Mouse (Mus musculus): Measurements from ENCODE around the gene Gas2. TPM values are rescaled to one million over a fixed set of nuclear protein-coding genes. Genes with fewer than 3 reads are reported as not detected.
A peak's percentile ranks its signal among the peaks of the same experiment; 100 is the strongest.

Gene Gas2
- total RNA-seq (2021) = 10 to 100 TPM; 48.2 to 53.0 TPM
- long read RNA-seq, experiment 1, partial matches to known transcripts = 4 of 22 reads
- long read RNA-seq, experiment 1, other reads (novel, unspliced or antisense) = 15 of 22 reads
- long read RNA-seq, experiment 2, transcript Gas2-203 (8 exons, 2,232 nt) = minor isoform, 7 of 76 reads
- long read RNA-seq, experiment 2, transcript Gas2-209 (7 exons, 1,962 nt) = major isoform, 14 of 76 reads
- long read RNA-seq, experiment 2, partial matches to known transcripts = 6 of 76 reads
- long read RNA-seq, experiment 2, other reads (novel, unspliced or antisense) = 45 of 76 reads

DNA sequence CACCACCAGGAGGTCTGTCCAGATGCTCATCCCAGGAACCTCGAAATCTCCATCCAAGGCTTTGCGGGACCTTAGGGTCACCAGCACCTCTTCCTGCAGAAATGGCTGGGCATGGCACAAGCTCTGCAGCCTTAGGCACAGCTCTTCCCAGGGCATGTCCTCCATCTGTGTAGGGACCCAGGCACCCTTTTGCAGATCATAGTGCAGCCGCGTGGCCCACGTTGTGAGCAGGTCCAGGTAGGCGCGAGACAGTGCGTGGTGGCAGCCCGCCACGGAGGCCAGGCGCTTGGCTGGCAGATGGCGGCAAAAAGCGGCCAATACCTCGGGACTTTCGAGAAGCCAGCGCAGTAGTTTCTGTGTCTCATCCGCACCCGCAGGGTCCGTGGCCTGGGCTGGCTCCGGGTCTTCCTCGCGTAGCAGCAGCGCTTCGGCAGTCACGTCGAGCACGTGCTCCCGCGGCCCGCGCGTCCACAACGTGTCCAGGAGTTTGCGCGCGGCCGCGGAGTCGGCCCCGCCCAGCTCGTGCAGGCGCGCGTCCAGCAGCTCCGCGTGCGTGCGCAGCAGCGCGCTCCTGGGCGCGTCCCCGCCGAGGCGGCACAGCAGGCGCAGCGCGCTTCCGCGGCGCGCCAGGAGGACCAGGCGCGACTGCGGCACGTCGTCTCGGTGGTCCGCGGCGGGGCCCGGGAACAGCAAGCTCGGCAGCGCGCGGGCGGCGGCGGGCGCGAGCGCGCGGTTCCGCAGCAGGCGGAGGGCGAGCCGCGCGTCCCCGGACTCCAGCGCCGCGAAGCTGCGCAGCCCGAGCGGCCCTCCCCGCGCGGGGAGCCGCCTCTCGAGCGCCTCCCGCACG is at the start of gene Gas2:
TSS of gene Gas2 (plus strand) at position 766 of the 847 bp plus-strand sequence.
- peak; percentile 74 to 81 for DNase-seq (ENCODE audit: low spot score in 2 of 2)

DNA sequence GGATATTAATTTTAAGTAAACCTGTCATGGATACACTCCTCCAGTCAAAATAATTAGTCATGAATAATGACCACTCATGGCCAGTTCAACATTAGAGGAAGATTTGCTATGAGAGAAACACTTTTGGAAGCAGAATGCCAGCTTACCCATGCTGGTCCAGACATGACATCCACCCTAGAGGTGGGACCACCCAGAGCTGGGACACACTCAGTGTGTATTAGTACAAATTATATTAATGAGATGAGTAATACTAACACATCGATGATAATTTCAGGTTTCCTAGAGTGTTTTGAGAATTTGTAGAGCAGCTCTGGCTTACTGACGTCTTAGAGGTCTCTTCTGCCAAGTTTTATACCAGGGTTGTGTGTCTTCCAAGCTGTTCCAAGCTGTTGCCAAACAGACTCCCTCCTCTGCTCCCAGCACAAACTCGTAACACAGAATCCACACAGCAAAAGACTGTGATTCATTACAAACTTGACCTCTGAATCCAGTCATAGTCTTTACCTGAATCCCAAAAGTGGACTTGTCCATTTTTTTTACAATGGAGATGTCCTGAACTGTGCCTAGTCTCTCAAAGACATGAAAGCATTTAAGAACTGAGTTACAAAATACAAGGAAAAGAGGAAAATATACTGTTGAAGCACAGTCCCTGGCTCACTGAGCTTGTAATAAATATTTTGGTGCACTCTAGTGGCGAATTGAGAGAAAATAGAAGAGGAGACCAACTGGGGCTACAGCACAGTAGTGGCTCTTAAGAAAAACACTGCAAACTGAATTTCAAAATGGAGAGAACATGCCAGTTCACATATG is 46.1 kb upstream of the Gas2 start:
- DNase-seq (ENCODE audit: low spot score in 2 of 2) = no peak

DNA sequence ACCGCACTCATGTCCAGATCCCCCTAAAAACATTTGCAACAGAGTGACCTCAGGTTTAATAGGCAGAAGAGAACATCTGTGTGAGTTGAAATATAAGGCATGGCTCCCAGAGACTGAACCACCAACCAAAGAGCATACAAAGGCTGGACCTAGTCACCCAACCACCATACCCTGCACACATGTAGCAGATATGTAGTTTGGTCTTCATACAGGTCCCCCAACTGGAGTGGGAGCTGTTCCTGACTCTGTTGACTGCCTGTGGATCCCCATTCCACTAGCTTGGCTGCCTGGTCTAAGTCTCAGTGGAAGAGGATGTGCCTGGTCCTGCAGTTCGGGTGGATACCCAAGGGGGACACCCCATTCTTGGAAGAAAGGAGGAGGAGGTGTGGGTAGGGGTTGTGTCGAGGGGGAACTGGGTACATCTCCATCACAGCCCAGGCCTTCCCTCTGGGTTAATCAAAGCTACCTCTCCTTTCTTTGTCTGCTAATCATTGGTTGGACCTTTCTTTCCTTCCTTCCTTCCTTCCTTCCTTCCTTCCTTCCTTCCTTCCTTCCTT is 45.5 kb upstream of the Gas2 start:
- no peak for DNase-seq (ENCODE audit: low spot score in 2 of 2)

DNA sequence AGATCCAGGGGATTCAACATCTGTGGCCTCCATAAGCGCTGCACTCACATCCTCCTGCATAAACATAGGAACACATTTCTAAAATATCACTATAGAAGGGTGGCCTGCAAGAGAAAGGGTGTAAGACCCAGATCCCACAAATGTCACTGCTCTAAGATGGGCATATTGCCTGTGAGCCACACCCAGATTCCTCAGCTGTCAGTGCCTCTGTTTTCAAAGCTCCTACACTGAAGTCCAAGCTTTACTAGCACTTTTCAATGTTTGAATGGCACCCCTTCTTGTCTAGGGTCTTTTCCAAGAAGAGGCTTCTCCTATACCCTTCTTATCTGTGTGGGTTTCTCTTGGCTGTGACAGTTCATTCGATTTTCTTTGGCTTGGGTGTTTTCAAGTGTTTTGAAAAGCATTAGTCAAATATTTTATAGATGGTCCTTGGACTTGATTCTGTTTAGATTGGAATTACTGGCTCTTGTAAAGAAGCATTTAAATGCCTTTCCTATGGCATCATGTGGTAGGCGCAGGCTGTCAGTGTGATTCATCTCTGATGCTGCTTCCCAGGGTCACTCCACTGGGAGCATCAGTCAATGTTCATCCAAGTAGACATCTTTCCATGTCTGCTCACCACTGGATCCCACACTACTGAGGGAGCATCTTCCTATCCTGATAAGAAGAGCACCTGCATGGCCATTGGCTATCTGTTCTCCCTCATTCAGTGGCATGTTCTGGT is 43.4 kb upstream of the Gas2 start:
- no peak for DNase-seq (ENCODE audit: low spot score in 2 of 2)

DNA sequence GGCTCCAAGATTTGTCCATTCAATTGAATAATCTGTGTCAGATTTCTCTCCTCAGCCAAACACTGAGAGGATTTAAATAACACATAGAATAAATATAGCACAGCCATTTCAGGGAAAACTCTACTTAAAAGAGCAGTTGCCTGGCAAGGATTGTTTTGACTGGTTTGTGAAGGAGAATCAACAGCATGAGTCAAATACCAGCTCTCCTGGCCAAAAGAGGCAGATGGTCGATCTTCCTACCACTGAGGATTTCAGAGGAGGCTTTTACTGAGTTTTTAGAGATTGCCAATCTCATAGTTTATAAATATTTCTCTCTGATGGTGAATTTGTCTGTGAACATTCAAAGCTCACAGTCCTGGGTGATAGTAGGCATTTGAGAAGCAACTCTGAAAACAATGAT is 41.9 kb upstream of the Gas2 start:
- no peak for DNase-seq (ENCODE audit: low spot score in 2 of 2)

DNA sequence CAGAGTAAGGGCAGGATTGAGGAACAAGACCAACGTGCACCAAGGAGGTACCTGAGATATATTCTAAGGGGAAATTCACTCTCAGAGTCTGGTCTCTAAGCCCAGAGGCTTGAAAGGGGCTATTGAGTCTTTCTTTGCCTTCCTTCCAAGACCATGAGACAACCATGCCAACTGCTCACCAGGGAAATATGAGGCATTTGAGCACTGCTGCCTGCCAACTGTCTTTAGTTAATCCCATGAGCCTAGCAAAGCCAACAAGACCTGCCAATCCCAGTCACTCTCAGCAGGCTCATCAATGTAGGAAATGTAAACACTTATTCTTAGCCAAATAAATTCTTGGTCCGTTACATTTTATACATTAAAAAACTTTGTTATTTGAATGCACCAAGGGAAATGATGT is 40.3 kb upstream of the Gas2 start:
- no peak for DNase-seq (ENCODE audit: low spot score in 2 of 2)

DNA sequence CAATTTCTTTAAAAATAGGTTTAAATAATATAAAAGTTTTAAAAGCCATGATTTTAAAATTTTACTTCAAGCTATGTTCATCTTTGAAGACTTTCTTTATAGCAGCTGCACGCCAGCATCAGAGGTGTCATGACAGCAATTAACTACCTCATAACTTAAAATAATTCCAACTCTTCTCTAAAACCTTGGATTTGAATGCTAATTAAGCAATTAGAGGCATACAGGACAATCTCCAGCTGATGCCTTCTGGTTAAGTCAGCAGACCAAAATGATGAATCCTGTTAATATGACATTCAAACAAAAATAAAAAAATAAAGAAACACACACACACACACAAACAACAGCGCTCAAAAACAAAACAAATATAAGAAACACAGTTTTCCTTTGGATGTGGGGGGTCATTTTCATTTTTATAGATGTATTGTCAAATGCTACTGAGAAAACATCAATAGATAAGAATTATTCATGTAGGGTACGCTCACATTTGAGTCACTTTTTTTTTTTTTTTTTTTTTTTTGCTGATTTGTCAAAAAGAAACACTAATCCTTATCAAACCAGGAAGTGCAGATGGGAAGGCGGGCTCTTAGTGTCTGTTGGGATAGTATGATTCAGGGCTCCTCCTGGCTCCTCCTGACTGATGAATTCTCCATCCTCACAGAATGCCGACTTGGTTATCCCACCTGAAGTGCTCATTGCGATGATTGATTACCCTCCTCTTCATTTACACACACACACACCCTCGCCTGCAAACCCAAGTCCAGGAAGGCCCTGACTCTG is 38.1 kb upstream of the Gas2 start:
- DNase-seq (ENCODE audit: low spot score in 2 of 2) = no peak

DNA sequence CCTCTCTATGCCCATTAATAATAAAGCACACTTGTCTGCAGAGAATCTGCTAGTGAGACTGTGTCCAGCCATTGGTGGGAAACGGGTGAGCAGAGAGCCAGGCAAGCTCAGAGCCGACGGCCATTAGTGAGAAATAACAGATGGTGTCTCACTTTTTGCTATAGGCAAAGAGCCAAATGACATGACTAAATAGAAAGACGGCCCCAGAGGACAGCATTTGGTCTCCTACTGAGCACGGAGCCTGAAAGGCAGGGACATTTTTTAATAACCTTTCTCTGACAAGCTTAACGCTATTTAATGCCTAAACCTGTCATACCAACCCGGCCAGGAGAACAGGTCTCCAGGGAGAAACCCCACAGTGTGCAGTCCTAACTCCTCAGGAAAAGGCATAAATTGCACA is 29.9 kb upstream of the Gas2 start:
- no peak for DNase-seq (ENCODE audit: low spot score in 2 of 2)

DNA sequence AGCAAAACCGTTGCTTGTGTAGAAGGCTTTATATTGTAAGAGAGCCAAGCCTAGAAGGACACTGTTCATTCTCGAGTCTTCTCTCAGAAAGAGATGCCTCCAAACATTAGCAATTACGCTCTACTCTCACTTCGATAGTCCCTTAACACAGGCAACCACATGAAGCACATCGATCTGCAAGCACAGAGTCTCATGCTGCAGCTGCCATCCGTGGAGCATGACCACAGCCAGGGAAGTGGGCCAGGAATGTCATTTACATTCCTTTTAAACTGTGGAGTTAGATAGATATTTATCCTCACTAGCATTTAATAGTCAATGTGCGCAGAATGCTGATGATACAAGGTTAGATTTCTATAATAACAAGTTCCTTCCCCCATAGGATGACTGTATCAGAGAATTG is 21.3 kb upstream of the Gas2 start:
- no peak for DNase-seq (ENCODE audit: low spot score in 2 of 2)

DNA sequence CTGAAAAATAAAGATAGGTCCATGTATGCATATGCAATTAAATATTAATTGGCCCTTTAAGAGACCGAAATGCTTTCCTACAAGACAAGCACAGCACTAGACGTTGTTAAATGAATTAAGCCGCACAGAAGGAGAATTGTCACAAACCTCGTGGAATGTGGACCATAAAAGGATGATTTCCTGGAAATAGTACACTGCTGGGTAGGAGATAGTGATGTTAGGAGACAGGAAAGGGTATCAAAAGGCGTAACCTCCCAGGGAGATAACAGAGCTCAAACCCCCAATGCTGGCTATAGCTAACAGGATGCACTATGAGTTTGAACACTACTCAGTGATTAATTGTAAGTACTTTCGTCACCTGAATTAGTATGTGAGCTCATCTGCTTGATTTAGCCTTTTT is 10.9 kb upstream of the Gas2 start:
- DNase-seq (ENCODE audit: low spot score in 2 of 2) = no peak

DNA sequence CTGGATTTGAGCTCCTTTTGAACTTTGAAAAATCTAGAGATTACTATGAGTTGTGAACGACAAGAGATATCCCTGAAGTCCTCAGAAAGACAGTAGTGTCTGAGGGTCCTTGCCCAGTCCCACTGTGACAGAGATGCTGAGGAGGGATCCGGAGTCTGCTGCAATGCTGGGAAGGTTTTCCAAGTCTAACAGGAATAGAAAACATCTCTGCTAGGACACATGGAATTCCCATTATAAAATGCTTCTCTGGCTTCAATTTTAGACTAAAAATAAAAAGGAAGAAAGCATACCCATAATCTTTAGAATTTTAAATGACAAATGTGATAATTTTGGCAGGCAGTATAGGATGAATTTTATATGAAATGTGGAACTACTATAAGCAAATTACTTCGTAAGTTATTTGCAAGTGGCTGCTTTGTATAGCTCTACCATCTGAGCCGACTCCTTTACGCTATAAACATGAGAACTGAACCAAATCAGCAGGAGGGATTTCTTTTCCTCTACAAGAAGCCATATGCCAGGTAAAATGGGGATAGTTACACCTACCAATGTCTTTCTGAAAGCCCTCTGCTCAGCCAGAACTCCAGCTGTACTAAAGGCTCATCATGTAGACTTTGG is 9.8 kb upstream of the Gas2 start:
- no peak for DNase-seq (ENCODE audit: low spot score in 2 of 2)

DNA sequence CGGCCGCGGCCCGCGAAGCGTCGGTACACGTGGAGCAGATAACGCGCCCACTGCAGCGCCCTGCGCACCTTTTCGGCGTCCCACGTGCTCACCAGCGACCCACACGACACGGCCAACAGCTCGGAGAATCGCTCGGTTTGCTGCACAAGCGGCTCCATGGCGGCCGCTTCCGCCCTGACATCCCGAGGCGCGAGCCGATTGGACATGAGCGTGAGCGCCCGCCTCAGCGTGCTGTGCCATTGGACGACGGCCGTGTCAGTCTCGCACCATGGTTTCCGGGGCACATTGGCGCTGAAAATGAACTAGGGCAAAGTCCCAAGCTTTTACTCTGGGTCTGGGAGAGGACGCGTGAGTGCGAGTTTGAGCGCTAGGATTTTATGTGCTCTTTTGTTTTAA is 280 bp downstream of the Gas2 start, which contains the start of gene Fancf:
TSS of gene Fancf (minus strand) at position 171 of the 396 bp plus-strand sequence.
- DNase-seq (ENCODE audit: low spot score in 2 of 2) = peak; percentile 93 to 94

DNA sequence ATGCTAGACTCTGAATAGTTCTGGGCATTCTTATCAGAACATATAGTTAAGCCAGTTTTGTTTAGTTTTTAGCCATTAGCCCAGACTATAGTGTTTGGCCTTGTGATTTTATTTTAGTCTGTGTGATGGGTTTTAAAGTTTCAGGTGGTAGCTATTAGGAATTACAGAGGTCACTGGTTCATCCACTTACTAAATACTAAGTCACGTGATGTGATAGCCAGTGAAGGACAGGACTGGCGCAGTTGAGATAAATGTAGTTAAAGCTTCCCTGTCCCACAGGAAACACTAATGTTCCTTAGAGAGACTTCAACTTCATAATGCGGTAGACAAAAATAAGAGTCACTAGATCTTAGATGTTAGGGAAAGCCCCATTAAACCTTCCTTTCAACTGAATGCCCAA is 1.0 kb downstream of the Gas2 start:
- DNase-seq (ENCODE audit: low spot score in 2 of 2) = no peak

DNA sequence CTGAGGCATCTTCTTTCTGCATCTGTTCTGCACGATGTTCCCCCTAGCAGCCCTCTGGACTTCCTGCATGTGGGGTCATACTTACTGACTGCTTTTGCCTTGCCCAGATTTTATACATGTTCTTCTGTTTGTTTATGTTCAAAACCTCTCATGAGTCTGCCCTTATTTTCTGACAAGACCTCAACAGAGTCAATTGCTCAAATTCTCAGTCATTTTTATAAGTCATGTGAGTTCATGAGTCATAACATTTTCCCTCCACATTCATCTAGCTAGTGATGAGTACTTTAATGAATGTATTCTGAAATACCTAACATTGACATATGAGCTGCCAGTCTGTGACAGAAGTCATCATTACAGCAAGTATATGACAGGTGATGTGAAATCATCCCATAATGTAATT is 3.5 kb downstream of the Gas2 start:
- no peak for DNase-seq (ENCODE audit: low spot score in 2 of 2)

DNA sequence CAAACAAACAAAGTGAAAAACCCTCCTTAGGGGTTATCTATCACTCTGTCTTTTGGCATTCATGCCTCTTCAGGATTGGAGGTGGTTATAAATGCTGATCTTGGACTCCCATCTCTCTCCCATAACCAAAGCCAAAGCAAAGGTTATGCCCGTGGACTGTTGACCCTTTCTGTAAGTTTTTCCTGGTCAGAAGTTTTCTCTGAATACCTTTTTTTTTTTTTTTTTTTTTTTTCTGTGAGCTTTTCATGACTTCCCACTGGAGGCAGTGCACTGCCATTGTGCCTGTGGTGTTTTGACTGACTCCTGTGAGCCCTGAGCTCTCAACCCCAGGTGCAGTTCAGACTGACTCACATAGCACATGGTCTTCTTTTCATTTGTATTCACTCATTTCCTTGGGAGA is 6.2 kb downstream of the Gas2 start:
- DNase-seq (ENCODE audit: low spot score in 2 of 2) = no peak

DNA sequence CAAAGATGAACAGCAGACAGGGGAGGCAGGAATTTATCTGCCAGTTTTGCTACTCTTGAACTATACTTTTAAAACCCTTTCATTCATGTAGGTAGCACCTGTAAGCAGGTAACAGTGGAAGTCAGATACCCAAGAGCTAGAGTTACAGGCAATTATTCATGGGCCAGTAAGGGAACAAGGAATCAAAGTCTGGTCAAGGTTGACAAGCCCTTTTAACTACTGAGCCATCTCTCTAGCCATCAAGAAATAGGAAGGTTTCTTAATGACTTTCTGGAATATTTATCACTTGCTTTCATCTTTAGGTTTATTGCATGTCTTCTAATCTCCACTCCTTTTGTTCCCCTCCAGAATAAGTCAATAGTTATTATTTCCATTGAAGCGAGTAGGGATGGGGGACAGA is 10.2 kb downstream of the Gas2 start:
- DNase-seq (ENCODE audit: low spot score in 2 of 2) = no peak

DNA sequence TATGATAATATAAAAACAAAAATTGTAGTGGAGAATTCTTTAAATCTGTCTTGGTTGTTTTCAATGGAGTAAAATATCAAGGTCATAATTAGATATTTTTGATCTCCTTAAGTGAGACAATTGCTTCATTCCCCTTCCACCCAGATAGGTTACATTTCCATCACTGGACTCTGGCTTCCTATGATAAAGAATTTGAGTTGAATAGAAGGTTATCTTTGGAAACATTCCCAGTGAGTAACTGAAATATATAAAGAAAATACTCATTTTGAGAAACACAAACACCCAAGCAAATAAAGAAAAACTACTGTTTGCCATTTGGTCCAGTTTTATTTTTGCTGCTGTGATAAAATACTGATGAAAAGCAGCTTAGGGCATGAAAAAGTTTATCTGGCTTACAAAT is 10.8 kb downstream of the Gas2 start:
- no peak for DNase-seq (ENCODE audit: low spot score in 2 of 2)

DNA sequence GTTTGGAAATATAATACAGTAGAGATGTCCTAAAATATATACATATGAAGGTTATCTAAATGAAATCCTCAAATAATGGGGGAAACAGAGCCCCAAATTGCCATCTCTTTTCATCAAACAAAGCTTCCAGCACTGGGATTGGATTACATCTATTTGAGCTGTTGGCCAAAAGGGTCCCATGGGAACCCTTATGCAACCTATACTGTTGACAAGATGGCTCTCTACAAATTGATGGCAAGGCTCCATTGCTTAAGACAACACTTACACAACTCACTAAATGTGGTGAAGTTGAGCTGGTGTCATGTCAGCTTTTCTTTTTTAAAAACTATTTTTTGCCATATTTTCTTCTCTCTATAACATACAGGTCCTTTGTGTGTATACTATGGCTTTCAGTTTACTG is 14.5 kb downstream of the Gas2 start:
- no peak for DNase-seq (ENCODE audit: low spot score in 2 of 2)

DNA sequence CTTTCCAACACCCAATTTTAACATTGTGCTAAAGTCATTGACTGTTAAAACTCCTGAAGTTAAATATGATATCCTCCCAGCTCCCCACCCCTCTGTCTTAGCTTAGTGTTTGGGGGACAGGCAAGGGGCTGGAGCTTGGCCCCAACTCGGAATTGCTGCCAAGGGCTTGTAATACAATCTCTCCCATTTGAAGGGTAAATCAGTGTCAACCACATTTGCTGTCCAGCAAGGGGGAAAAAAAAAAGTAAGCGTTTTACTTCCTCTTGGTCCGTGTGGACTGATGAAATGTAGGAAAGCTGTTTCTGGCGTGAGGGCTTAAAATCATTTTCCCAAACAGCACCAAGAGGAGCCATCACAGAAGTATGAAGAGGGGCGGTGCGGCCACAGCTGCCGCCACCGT is 16.9 kb downstream of the Gas2 start:
- no peak for DNase-seq (ENCODE audit: low spot score in 2 of 2)

Data from adrenal gland, postnatal 4 days (tissue).